Comparison of ENCODE assay signal across 25 mouse cellular contexts in genomic region chr7:80030009-80030408, GRCm38 (mm10). TPM values are rescaled to one million over a fixed set of nuclear protein-coding genes. Genes with fewer than 3 reads are reported as not detected.
A peak's percentile ranks its signal among the peaks of the same experiment; 100 is the strongest.
DNase-seq lines count a peak whose midpoint lies in the region; ATAC-seq and TF ChIP-seq lines count a peak whose summit lies in the region.
"Had no signal": no experiment of that assay in that cellular context is flagged by ENCODE, and none has a peak within 500 bp of the region (broad histone marks: within the 10 kb centered on the region; RNA-seq: fewer than 3 reads in every experiment).

No protein-coding gene starts in this region.

- H3K27me3 ChIP-seq in liver, postnatal 0 days (ENCODE audit: insufficient read depth, low read length): no peaks in the 10 kb centered on the region
- H3K27me3 ChIP-seq in ES-Bruce4 (ENCODE audit: control insufficient read depth, insufficient read depth, low read length, poor library complexity, severe bottlenecking): no peaks in the 10 kb centered on the region
- H3K27me3 ChIP-seq: embryonic facial prominence, embryonic 12.5 days; intestine, embryonic 15.5 days; kidney, embryonic 15.5 days; neural tube, embryonic 13.5 days had no signal

- ATAC-seq in liver, postnatal 0 days: no peak
- ATAC-seq in granulocyte monocyte progenitor cell, adult 5-6 weeks (replicated peaks; ENCODE audit: poor library complexity, severe bottlenecking): no peak
- ATAC-seq: CD4-positive, CD25-positive, alpha-beta regulatory T cell, adult 4 months; hindbrain, embryonic 16.5 days; intestine, embryonic 15.5 days; midbrain, embryonic 16.5 days had no signal

- DNase-seq in adrenal gland, adult 2 months: peak; percentile 55
- DNase-seq in adrenal gland, postnatal 10 days: no peak
- DNase-seq in liver, postnatal 0 days: no peak
- no peak for DNase-seq in liver
- DNase-seq in T-cell, adult 2 months (ENCODE audit: low spot score): no peak
- DNase-seq: cerebellum, adult 2 months; cerebellum, postnatal 25 days; gastrocnemius, postnatal 36 days; kidney, postnatal 4 days; lung, embryonic 14.5 days; lung, postnatal 36 days had no signal

- TF ChIP-seq EP300 in liver, postnatal 0 days (IDR thresholded peaks at IDR 0.05; ENCODE audit: low read depth): no peak
- TF ChIP-seq EP300 in ES-Bruce4 (IDR thresholded peaks at IDR 0.05; ENCODE audit: insufficient read depth, low read depth, low read length): peak; percentile 83

- H3K4me2 ChIP-seq in liver, postnatal 0 days (ENCODE audit: low read depth, low read length): peak overlapping the region; percentile 97
- H3K4me2 ChIP-seq: embryonic facial prominence, embryonic 12.5 days; intestine, embryonic 15.5 days had no signal

- H3K36me3 ChIP-seq in liver, postnatal 0 days (replicated peaks; ENCODE audit: insufficient read depth, low read length): no peaks in the 10 kb centered on the region; the same call in 1 of the 2 replicates
- no peaks in the 10 kb centered on the region for H3K36me3 ChIP-seq in ES-Bruce4 (ENCODE audit: control insufficient read depth, insufficient read depth, low read length, poor library complexity, severe bottlenecking)
- H3K36me3 ChIP-seq: embryonic facial prominence, embryonic 12.5 days; intestine, embryonic 15.5 days; neural tube, embryonic 13.5 days had no signal

- no peak overlapping the region for H3K4me3 ChIP-seq in liver, postnatal 0 days (ENCODE audit: low read depth, low read length)
- no peak overlapping the region for H3K4me3 ChIP-seq in ES-Bruce4 (ENCODE audit: low read depth, low read length)
- H3K4me3 ChIP-seq in brown adipose tissue, adult 24 weeks (ENCODE audit: insufficient read depth, low read depth, low read length): no peak overlapping the region
- H3K4me3 ChIP-seq: embryonic facial prominence, embryonic 12.5 days; heart, embryonic 10.5 days; intestine, embryonic 15.5 days; kidney, embryonic 15.5 days; myocyte; neural tube, embryonic 13.5 days had no signal

- H3K9ac ChIP-seq in liver, postnatal 0 days (replicated peaks): no peak overlapping the region
- no peak overlapping the region for H3K9ac ChIP-seq in ES-Bruce4 (ENCODE audit: low read depth, poor library complexity, severe bottlenecking)
- H3K9ac ChIP-seq: embryonic facial prominence, embryonic 12.5 days; intestine, embryonic 15.5 days; kidney, embryonic 15.5 days; lung, embryonic 14.5 days; neural tube, embryonic 13.5 days had no signal

- TF ChIP-seq CTCF in liver, postnatal 0 days (IDR thresholded peaks at IDR 0.05; ENCODE audit: low read depth): no peak
- no peak for TF ChIP-seq CTCF in ES-Bruce4 (IDR thresholded peaks at IDR 0.05; ENCODE audit: low read depth, low read length)

- H3K9me3 ChIP-seq in liver, postnatal 0 days (ENCODE audit: low read length): no peaks in the 10 kb centered on the region
- no peaks in the 10 kb centered on the region for H3K9me3 ChIP-seq in ES-Bruce4 (replicated peaks; ENCODE audit: control insufficient read depth, insufficient read depth, low read length, poor library complexity, severe bottlenecking)
- H3K9me3 ChIP-seq: embryonic facial prominence, embryonic 12.5 days; heart, embryonic 10.5 days; hindbrain, embryonic 10.5 days; intestine, embryonic 15.5 days; kidney, embryonic 15.5 days; midbrain, embryonic 10.5 days; neural tube, embryonic 13.5 days had no signal

- TF ChIP-seq POLR2A in ES-Bruce4 (IDR thresholded peaks at IDR 0.05; ENCODE audit: insufficient read depth, low read length): peak; percentile 14

- H3K27ac ChIP-seq in liver, postnatal 0 days (ENCODE audit: low read depth): 0 out of 2 replicates have a peak overlapping the region, but pooled peaks have one; percentile 99
- H3K27ac ChIP-seq in ES-Bruce4 (ENCODE audit: insufficient read depth, low read length): peak overlapping the region; percentile 49; the same call in 1 of the 2 replicates
- H3K27ac ChIP-seq in brown adipose tissue, adult 24 weeks (replicated peaks; ENCODE audit: low read depth, low read length): 0 out of 2 replicates have a peak overlapping the region, but pooled peaks have one; percentile 95
- H3K27ac ChIP-seq: embryonic facial prominence, embryonic 12.5 days; intestine, embryonic 15.5 days; midbrain, embryonic 10.5 days; neural tube, embryonic 13.5 days had no signal

- peaks cover 51% of the 10 kb centered on the region for H3K4me1 ChIP-seq in liver, postnatal 0 days (ENCODE audit: insufficient read depth)
- H3K4me1 ChIP-seq in ES-Bruce4 (ENCODE audit: control insufficient read depth, insufficient read depth, low read length): peaks cover 16% of the 10 kb centered on the region
- H3K4me1 ChIP-seq in brown adipose tissue, adult 24 weeks (ENCODE audit: control insufficient read depth, insufficient read depth, insufficient read length, low read length): peaks cover 42% of the 10 kb centered on the region

RNA-seq across cellular contexts. Expression of gene Zfp710, which starts 5.4 kb away (rescaled TPM):
- total RNA-seq in adrenal gland, adult 2 months (2021): 10 to 100 TPM; 14.0 to 25.5 TPM
- 24.1 and 24.8 TPM in 2 replicates for polyA plus RNA-seq in adrenal gland, adult 2 months (2012; rRNA removed)
- total RNA-seq in adrenal gland, postnatal 10 days (2021): 10 to 100 TPM; 18.7 to 26.9 TPM
- 5.9 and 6.4 TPM in 2 replicates for polyA plus RNA-seq in liver, postnatal 0 days (2015; fragmentation: Nextera tagmentation; extraction: Ambion mirVana)
- 80.1 and 86.7 TPM in 2 replicates for polyA plus RNA-seq in ES-Bruce4 (2011; ENCODE audit: insufficient read depth, insufficient read length, low read depth, missing spikeins)
- polyA plus RNA-seq in brown adipose tissue, adult 24 weeks (2012; ENCODE audit: insufficient read depth, insufficient read length, missing spikeins): 6.4 and 7.7 TPM in 2 replicates
- total RNA-seq in granulocyte monocyte progenitor cell, adult 5-6 weeks (2014; fragmentation: Nextera tagmentation): 26.7 and 27.6 TPM in 2 replicates
- 13.7 and 24.3 TPM in 2 replicates for total RNA-seq in granulocyte monocyte progenitor cell, adult 5-6 weeks (2017)

Comparison
In these comparisons a context has a peak if more than half of its experiments do, and no peak if none do; other contexts are left out.
1. H3K27ac ChIP-seq: peak in every context shown above with its lines; median percentile 99 in liver, postnatal 0 days; 95 in brown adipose tissue, adult 24 weeks; 49 in ES-Bruce4.